Mouse (Mus musculus): ENCODE data around the gene Macc1. TPM values are rescaled to one million over a fixed set of nuclear protein-coding genes. Genes with fewer than 3 reads are reported as not detected.

The Macc1 gene
- total RNA-seq, 4 experiments from 2014 or later, result 0.14 TPM; not detected in 3

- no peak for DNase-seq (ENCODE audit: low spot score in 2 of 2)
Measured at GRCm38 (mm10) chr12:119483922-119484631, 170.0 kb downstream of the Macc1 start.

DNA sequence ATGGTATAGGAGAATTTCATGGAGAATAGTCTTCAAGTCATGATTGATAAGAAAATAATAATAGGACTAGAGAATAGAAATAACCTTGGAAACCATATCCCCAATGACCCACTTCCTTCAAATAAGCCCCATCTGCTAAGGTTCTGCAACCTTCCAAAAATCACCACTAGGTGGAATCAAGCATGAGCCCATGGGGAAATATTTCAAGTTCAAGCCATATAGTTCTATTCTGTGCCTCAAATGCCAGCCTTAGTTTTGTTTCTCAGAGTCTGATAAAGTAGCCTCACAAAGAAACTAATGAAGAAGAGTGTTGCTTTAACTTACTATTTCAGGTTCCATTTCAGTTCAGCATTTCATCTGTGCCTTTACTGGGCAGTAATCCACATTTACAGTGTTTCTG, 197.1 kb downstream of the Macc1 start:
- no peak for DNase-seq (ENCODE audit: low spot score in 2 of 2)

Other genes with a start within 250 kb of the Macc1 start
- gene Itgb8, start 75.5 kb upstream of the Macc1 start, total RNA-seq (2022), result 10 to 100 TPM; 38.5 to 47.0 (median 44.6) TPM